Mouse (Mus musculus) ES-Bruce4 (cell line): ENCODE data around the gene Fam216b. TPM values are rescaled to one million over a fixed set of nuclear protein-coding genes. Genes with fewer than 3 reads are reported as not detected.

Experiments
- H3K27ac ChIP-seq: 2 replicates; pipeline ENCODE4 v1.5.1; 2012; ENCODE audit warnings: low read length, inconsistent platforms; ENCODE audit not compliant: insufficient read depth
- H3K27me3 ChIP-seq: 2 replicates; pipeline ENCODE4 v1.6.1; 2012; ENCODE audit warnings: mild to moderate bottlenecking, low read length, inconsistent platforms; ENCODE audit not compliant: control insufficient read depth, poor library complexity, insufficient read depth, severe bottlenecking
- H3K36me3 ChIP-seq: 2 replicates; pipeline ENCODE4 v1.6.1; 2012; ENCODE audit warnings: inconsistent platforms, mild to moderate bottlenecking, low read length, moderate library complexity; ENCODE audit not compliant: control insufficient read depth, poor library complexity, insufficient read depth, severe bottlenecking
- H3K4me1 ChIP-seq: one replicate; pipeline ENCODE4 v1.8.1; 2011; ENCODE audit warnings: low read length; ENCODE audit not compliant: control insufficient read depth, insufficient read depth
- H3K4me3 ChIP-seq: 2 replicates; pipeline ENCODE4 v1.5.1; 2011; ENCODE audit warnings: low read depth, mild to moderate bottlenecking, low read length
- H3K9ac ChIP-seq: 2 replicates; pipeline ENCODE4 v1.6.1; 2012; ENCODE audit warnings: low read depth, mild to moderate bottlenecking, inconsistent platforms; ENCODE audit not compliant: poor library complexity, severe bottlenecking
- H3K9me3 ChIP-seq: replicated peaks from 2 replicates; pipeline ENCODE4 v1.6.1; 2012; ENCODE audit warnings: mild to moderate bottlenecking, low read length, inconsistent platforms; ENCODE audit not compliant: control insufficient read depth, poor library complexity, insufficient read depth, severe bottlenecking
- CTCF ChIP-seq: IDR thresholded peaks from one replicate; pipeline ENCODE4 v1.8.1; 2011; ENCODE audit warnings: low read depth, low read length
- EP300 ChIP-seq: IDR thresholded peaks from 2 replicates; pipeline ENCODE4 v1.6.1; 2011; ENCODE audit warnings: low read depth, low read length; ENCODE audit not compliant: insufficient read depth
- POLR2A ChIP-seq: IDR thresholded peaks from one replicate; pipeline ENCODE4 v1.8.1; 2011; ENCODE audit warnings: low read length; ENCODE audit not compliant: insufficient read depth
- polyA plus RNA-seq: library from polyadenylated mRNA; stranded (reverse); fragments of >200 nt; gene quantifications from 2 replicates; pipeline ENCODE4 v1.2.4, GENCODE M21; 2011; ENCODE audit warnings: low read depth; ENCODE audit not compliant: missing spikeins, insufficient read depth, insufficient read length

Fam216b gene
- polyA plus RNA-seq, 1 experiment, result not detected

- no peaks in the 10 kb centered on the region for H3K9me3 ChIP-seq
These were observed 31.4 kb downstream of the Fam216b start for GRCm38 (mm10) chr14:78057362-78057761.

GRCm38 (mm10) chr14:78056371-78056770, 32.4 kb downstream of the Fam216b start:
- Histone ChIP-seq H3K27me3 (no peaks in the 10 kb centered on the region), H3K4me3 (no peak overlapping the region), H3K9me3 (no peaks in the 10 kb centered on the region), H3K9ac (no peak overlapping the region), H3K27ac (no peak overlapping the region), H3K36me3 (no peaks in the 10 kb centered on the region), H3K4me1 (no peaks in the 10 kb centered on the region)
- no peak for TF ChIP-seq POLR2A
- no peak for TF ChIP-seq EP300
- no peak for TF ChIP-seq CTCF

More at GRCm38 (mm10) chr14:78057362-78057761, 31.4 kb downstream of the Fam216b start:
- H3K4me1 ChIP-seq, result no peaks in the 10 kb centered on the region
- TF ChIP-seq CTCF (no peak), EP300 (no peak), POLR2A (no peak)
- no peak overlapping the region for H3K27ac ChIP-seq
- H3K4me3 ChIP-seq, result no peak overlapping the region
- H3K36me3 ChIP-seq, result no peaks in the 10 kb centered on the region
- H3K9ac ChIP-seq, result no peak overlapping the region
- H3K27me3 ChIP-seq, result no peaks in the 10 kb centered on the region

- Histone ChIP-seq H3K27me3 (no peaks in the 10 kb centered on the region), H3K9me3 (no peaks in the 10 kb centered on the region), H3K36me3 (no peaks in the 10 kb centered on the region), H3K27ac (no peak overlapping the region), H3K9ac (no peak overlapping the region), H3K4me3 (no peak overlapping the region), H3K4me1 (no peaks in the 10 kb centered on the region)
- TF ChIP-seq EP300 (no peak), POLR2A (no peak), CTCF (no peak)
These were observed 40.1 kb downstream of the Fam216b start for GRCm38 (mm10) chr14:78048674-78049073.

DNA sequence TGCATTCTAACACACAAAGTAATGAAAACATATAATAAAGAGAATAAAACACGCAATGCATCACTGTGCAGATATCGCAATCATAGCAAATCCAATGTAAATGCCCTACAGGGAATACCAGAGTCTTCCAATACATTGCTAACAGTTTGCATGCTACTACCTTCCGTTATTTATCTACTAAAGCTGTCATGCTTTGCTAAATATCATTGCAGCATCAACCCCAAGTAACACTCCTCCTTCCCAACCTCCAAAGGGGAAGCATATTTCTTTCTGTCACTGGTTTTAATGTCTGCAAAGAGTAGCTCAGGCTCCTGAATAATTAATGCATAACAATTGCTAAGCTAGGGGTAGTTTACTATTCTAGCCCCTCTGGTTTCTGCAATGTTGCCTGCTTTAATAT, 40.5 kb downstream of the Fam216b start:
- Histone ChIP-seq H3K4me3 (no peak overlapping the region), H3K27me3 (no peaks in the 10 kb centered on the region), H3K9ac (no peak overlapping the region), H3K36me3 (no peaks in the 10 kb centered on the region), H3K9me3 (no peaks in the 10 kb centered on the region), H3K27ac (no peak overlapping the region), H3K4me1 (no peaks in the 10 kb centered on the region)
- TF ChIP-seq CTCF (no peak), POLR2A (no peak), EP300 (no peak)

- TF ChIP-seq CTCF (no peak), EP300 (no peak), POLR2A (no peak)
- no peaks in the 10 kb centered on the region for H3K36me3 ChIP-seq
- no peak overlapping the region for H3K4me3 ChIP-seq
- no peak overlapping the region for H3K27ac ChIP-seq
- no peaks in the 10 kb centered on the region for H3K4me1 ChIP-seq
- H3K9ac ChIP-seq, result no peak overlapping the region
- no peaks in the 10 kb centered on the region for H3K9me3 ChIP-seq
- no peaks in the 10 kb centered on the region for H3K27me3 ChIP-seq
These were observed 45.7 kb downstream of the Fam216b start for GRCm38 (mm10) chr14:78043079-78043478.

GRCm38 (mm10) chr14:78041886-78042526, 46.8 kb downstream of the Fam216b start:
- Histone ChIP-seq H3K4me1 (no peaks in the 10 kb centered on the region), H3K4me3 (no peak overlapping the region), H3K27ac (no peak overlapping the region), H3K9me3 (no peaks in the 10 kb centered on the region), H3K9ac (no peak overlapping the region), H3K36me3 (no peaks in the 10 kb centered on the region), H3K27me3 (no peaks in the 10 kb centered on the region)
- peak; percentile 59 for TF ChIP-seq CTCF
- TF ChIP-seq EP300, result no peak
